Mouse (Mus musculus): ENCODE data around the gene Opcml. TPM values are rescaled to one million over a fixed set of nuclear protein-coding genes. Genes with fewer than 3 reads are reported as not detected.

The Opcml gene
- polyA plus RNA-seq, 1 experiment = 0.06 TPM

- Histone ChIP-seq H3K79me3 (ENCODE audit: low read depth) (no peaks in the 10 kb centered on the region), H3K79me2 (ENCODE audit: control insufficient read depth, insufficient read depth) (no peaks in the 10 kb centered on the region), H3K4me3 (ENCODE audit: insufficient read depth, poor library complexity, severe bottlenecking) (no peak overlapping the region), H3ac (ENCODE audit: control insufficient read depth, insufficient read length, low read depth) (no peak overlapping the region), H3K27me3 (ENCODE audit: control insufficient read depth, insufficient read depth, insufficient read length) (no peaks in the 10 kb centered on the region), H3K36me3 (ENCODE audit: control insufficient read depth, insufficient read depth) (no peaks in the 10 kb centered on the region)
- no peak for TF ChIP-seq MAX (IDR thresholded peaks at IDR 0.05)
- no peak for TF ChIP-seq CEBPB (IDR thresholded peaks at IDR 0.05; ENCODE audit: low read depth)
- TF ChIP-seq FOSL1 (IDR thresholded peaks at IDR 0.05; ENCODE audit: insufficient read depth, low read length, poor library complexity, severe bottlenecking) = peak; percentile 22
- TF ChIP-seq CTCF (IDR thresholded peaks at IDR 0.05; ENCODE audit: control insufficient read depth, insufficient read depth, insufficient read length) = no peak
These were observed 10.4 kb downstream of the Opcml start for GRCm38 (mm10) chr9:27800992-27801391.

DNA sequence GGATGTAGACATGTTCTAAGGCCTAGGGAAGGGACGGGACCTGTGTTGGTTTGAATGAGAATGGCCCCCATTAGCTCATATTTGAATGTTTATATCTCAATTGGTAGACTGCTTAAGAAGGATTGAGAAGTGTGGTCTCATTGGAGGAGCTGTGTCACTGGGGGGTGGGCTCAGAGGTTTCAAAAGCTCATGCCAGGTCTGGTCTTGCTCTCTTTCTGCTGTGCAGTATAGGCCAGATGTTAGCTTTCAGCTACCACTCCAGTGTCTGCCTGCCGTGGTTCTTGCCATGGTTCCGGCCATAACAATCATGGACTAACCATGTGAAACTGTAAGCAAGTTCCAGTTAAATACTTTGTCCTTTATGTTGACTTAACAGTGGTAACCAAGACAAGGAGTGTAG lies 11.2 kb downstream of the Opcml start:
- Histone ChIP-seq H3K4me3 (ENCODE audit: insufficient read depth, poor library complexity, severe bottlenecking) (no peak overlapping the region), H3K79me3 (ENCODE audit: low read depth) (no peaks in the 10 kb centered on the region), H3ac (ENCODE audit: control insufficient read depth, insufficient read length, low read depth) (no peak overlapping the region), H3K36me3 (ENCODE audit: control insufficient read depth, insufficient read depth) (no peaks in the 10 kb centered on the region), H3K79me2 (ENCODE audit: control insufficient read depth, insufficient read depth) (no peaks in the 10 kb centered on the region), H3K27me3 (ENCODE audit: control insufficient read depth, insufficient read depth, insufficient read length) (no peaks in the 10 kb centered on the region)
- TF ChIP-seq MYOG (IDR thresholded peaks at IDR 0.05; ENCODE audit: control insufficient read depth, extremely low read depth, insufficient read length) (no peak), MYOD1 (IDR thresholded peaks at IDR 0.05; ENCODE audit: control insufficient read depth, insufficient read length, low read depth) (no peak), CTCF (IDR thresholded peaks at IDR 0.05; ENCODE audit: control insufficient read depth, insufficient read depth, insufficient read length) (no peak), MAX (IDR thresholded peaks at IDR 0.05) (no peak), FOSL1 (IDR thresholded peaks at IDR 0.05; ENCODE audit: insufficient read depth, low read length, poor library complexity, severe bottlenecking) (no peak), USF1 (IDR thresholded peaks at IDR 0.05; ENCODE audit: low read depth) (no peak), CEBPB (IDR thresholded peaks at IDR 0.05; ENCODE audit: low read depth) (no peak)

DNA sequence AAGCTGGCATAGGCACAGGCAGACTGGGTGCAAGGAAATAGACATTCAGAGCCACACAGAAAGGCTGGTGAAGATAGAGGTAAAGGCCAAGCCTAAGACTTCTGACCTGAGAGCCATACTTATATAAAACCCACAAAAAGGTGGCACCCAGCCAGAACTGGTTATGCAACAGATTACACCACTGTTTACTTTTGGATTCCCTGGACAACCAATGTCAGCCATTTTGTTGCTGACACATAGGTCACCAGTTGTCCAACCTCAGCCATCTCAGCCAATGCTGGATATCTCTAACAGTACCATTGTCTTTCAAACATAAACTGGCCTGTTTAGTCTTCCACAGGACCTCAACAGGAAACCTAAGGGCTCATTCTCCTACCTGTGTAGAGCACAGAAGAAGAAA lies 11.8 kb downstream of the Opcml start:
- no peak overlapping the region for H3ac ChIP-seq (ENCODE audit: control insufficient read depth, insufficient read length, low read depth)
- no peaks in the 10 kb centered on the region for H3K36me3 ChIP-seq (ENCODE audit: control insufficient read depth, insufficient read depth)
- no peaks in the 10 kb centered on the region for H3K79me2 ChIP-seq (ENCODE audit: control insufficient read depth, insufficient read depth)
- TF ChIP-seq CTCF (IDR thresholded peaks at IDR 0.05; ENCODE audit: control insufficient read depth, insufficient read depth, insufficient read length) (no peak), MYOD1 (IDR thresholded peaks at IDR 0.05; ENCODE audit: control insufficient read depth, insufficient read length, low read depth) (no peak), USF1 (IDR thresholded peaks at IDR 0.05; ENCODE audit: low read depth) (no peak), MAX (IDR thresholded peaks at IDR 0.05) (no peak), CEBPB (IDR thresholded peaks at IDR 0.05; ENCODE audit: low read depth) (peak; percentile 65), MYOG (IDR thresholded peaks at IDR 0.05; ENCODE audit: control insufficient read depth, extremely low read depth, insufficient read length) (no peak)
- no peaks in the 10 kb centered on the region for H3K79me3 ChIP-seq (ENCODE audit: low read depth)
- no peak overlapping the region for H3K4me3 ChIP-seq (ENCODE audit: insufficient read depth, poor library complexity, severe bottlenecking)
- no peaks in the 10 kb centered on the region for H3K27me3 ChIP-seq (ENCODE audit: control insufficient read depth, insufficient read depth, insufficient read length)

- TF ChIP-seq MYOG (IDR thresholded peaks at IDR 0.05; ENCODE audit: control insufficient read depth, extremely low read depth, insufficient read length) (no peak), CEBPB (IDR thresholded peaks at IDR 0.05; ENCODE audit: low read depth) (no peak)
- H3K79me2 ChIP-seq (ENCODE audit: control insufficient read depth, insufficient read depth) = no peaks in the 10 kb centered on the region
These were observed 13.9 kb downstream of the Opcml start for GRCm38 (mm10) chr9:27804461-27804860.

DNA sequence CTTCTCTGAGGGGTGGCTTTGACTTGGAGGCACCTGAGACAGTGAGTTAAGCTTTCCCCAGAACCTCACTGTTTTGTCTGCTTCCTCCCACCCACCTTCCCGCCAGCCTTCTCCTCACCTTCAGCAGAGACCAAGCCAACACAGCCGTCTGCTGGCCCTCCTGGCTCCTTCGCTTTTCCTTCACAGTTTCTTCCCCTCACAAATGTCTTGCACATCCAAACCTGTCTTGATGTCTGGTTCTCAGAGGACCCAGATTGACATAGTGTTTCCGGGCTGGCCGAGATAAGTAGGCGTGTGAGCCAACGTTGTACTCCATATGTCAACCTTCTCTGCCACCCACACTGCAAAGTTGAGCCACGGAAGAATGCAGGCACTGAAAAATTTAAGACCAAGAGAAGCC lies 19.2 kb downstream of the Opcml start:
- Histone ChIP-seq H3K36me3 (ENCODE audit: control insufficient read depth, insufficient read depth) (no peaks in the 10 kb centered on the region), H3K4me3 (ENCODE audit: insufficient read depth, poor library complexity, severe bottlenecking) (no peak overlapping the region), H3K79me2 (ENCODE audit: control insufficient read depth, insufficient read depth) (no peaks in the 10 kb centered on the region), H3K79me3 (ENCODE audit: low read depth) (no peaks in the 10 kb centered on the region), H3K27me3 (ENCODE audit: control insufficient read depth, insufficient read depth, insufficient read length) (no peaks in the 10 kb centered on the region), H3ac (ENCODE audit: control insufficient read depth, insufficient read length, low read depth) (no peak overlapping the region)
- TF ChIP-seq FOSL1 (IDR thresholded peaks at IDR 0.05; ENCODE audit: insufficient read depth, low read length, poor library complexity, severe bottlenecking) (no peak), MYOD1 (IDR thresholded peaks at IDR 0.05; ENCODE audit: control insufficient read depth, insufficient read length, low read depth) (no peak), MAX (IDR thresholded peaks at IDR 0.05) (no peak), CTCF (IDR thresholded peaks at IDR 0.05; ENCODE audit: control insufficient read depth, insufficient read depth, insufficient read length) (no peak), CEBPB (IDR thresholded peaks at IDR 0.05; ENCODE audit: low read depth) (no peak), USF1 (IDR thresholded peaks at IDR 0.05; ENCODE audit: low read depth) (no peak), MYOG (IDR thresholded peaks at IDR 0.05; ENCODE audit: control insufficient read depth, extremely low read depth, insufficient read length) (no peak)

More at GRCm38 (mm10) chr9:27804461-27804860, 13.9 kb downstream of the Opcml start:
- Histone ChIP-seq H3K4me3 (ENCODE audit: insufficient read depth, poor library complexity, severe bottlenecking) (no peak overlapping the region), H3K36me3 (ENCODE audit: control insufficient read depth, insufficient read depth) (no peaks in the 10 kb centered on the region), H3ac (ENCODE audit: control insufficient read depth, insufficient read length, low read depth) (no peak overlapping the region), H3K79me3 (ENCODE audit: low read depth) (no peaks in the 10 kb centered on the region), H3K27me3 (ENCODE audit: control insufficient read depth, insufficient read depth, insufficient read length) (no peaks in the 10 kb centered on the region)

DNA sequence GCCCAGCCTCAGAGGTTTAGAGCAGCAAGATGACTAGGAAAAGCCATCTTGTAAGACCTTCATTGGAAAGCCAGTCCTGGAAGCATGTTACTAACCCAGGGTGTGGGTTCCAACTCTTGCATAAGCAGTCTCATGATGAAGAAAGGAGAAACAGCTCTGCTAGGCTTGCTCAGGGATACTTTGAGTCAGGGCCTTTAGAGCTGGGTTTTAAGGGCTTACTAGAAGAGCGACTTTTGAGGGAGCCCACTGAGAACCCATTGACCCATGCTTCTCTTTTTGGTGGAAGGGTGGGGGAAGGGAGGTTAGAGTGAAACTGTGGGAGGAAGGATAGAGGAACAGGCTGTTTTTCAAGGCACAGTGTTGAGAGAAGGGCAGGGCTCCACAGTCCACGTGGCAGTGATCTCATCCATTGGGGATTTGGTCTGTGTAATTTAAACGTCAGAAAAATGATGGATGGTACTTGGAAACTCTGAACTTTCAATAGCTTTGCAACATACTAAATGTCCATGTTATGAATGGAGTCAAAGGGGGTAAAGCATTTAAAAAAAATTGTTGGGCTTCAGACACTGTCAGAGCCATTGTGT lies 22.7 kb downstream of the Opcml start:
- Histone ChIP-seq H3K36me3 (ENCODE audit: control insufficient read depth, insufficient read depth) (no peaks in the 10 kb centered on the region), H3K4me3 (ENCODE audit: insufficient read depth, poor library complexity, severe bottlenecking) (no peak overlapping the region), H3K79me3 (ENCODE audit: low read depth) (no peaks in the 10 kb centered on the region), H3K79me2 (ENCODE audit: control insufficient read depth, insufficient read depth) (no peaks in the 10 kb centered on the region), H3ac (ENCODE audit: control insufficient read depth, insufficient read length, low read depth) (no peak overlapping the region), H3K27me3 (ENCODE audit: control insufficient read depth, insufficient read depth, insufficient read length) (no peaks in the 10 kb centered on the region)
- TF ChIP-seq FOSL1 (IDR thresholded peaks at IDR 0.05; ENCODE audit: insufficient read depth, low read length, poor library complexity, severe bottlenecking) (no peak), MAX (IDR thresholded peaks at IDR 0.05) (no peak), USF1 (IDR thresholded peaks at IDR 0.05; ENCODE audit: low read depth) (peak; percentile 27)
